Mouse (Mus musculus): ENCODE results near the gene Ctsa.

DNA sequence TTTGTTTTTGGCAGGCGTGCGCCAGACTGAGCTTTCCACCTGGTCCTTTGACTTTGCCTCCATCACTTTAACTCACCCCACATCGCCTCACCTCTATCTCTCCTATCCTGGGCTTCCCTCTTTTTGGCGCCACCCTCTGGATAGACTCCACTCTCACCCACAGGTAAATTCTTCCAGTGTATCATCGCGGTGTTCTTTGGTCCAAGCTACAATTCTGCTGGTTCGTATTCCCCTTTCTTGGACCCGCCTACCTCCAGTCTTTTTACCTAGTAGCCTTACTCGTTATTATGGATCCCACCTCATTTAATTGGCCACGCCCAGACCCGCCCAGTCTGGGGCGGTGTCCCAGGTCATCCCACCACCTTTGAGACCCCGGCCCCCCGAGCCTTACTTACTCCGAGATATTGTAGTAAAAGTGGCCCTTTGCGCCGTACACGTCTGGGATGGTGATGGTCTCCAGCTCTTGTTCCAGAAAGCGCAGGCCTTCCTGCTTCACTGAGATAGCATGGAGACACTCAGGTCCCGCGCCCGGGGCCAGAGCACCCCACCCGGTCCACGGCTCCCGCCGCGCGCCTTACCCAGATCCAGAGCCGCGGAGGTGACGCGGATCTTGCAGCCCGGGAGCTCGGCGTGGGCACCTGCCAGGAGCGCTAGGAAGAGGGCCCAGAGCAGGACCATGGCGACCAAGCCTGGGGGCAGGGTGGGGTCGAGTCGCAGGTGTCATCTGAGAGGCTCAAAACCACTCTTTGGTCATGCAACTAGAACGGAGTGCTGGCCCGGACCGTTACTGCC lies 23.8 kb downstream of the Ctsa start:
- no peak for TF ChIP-seq CTCF (IDR thresholded peaks at IDR 0.05; ENCODE audit: extremely low read depth, insufficient read depth, insufficient read length, insufficient replicate concordance)
- no peak for TF ChIP-seq POLR2A (IDR thresholded peaks at IDR 0.05; ENCODE audit: low read depth, low read length)
